Mouse (Mus musculus) retina, embryonic 14.5 days (tissue): ENCODE measurements around the gene Hist1h2bb.
A peak's percentile ranks its signal among the peaks of the same experiment; 100 is the strongest.

ENCODE experiments used
- DNase-seq: peaks from one replicate; pipeline ENCODE4 v3.0.0-alpha.2; 2015; ENCODE audit warnings: low spot score

Gene Hist1h2bb

DNA sequence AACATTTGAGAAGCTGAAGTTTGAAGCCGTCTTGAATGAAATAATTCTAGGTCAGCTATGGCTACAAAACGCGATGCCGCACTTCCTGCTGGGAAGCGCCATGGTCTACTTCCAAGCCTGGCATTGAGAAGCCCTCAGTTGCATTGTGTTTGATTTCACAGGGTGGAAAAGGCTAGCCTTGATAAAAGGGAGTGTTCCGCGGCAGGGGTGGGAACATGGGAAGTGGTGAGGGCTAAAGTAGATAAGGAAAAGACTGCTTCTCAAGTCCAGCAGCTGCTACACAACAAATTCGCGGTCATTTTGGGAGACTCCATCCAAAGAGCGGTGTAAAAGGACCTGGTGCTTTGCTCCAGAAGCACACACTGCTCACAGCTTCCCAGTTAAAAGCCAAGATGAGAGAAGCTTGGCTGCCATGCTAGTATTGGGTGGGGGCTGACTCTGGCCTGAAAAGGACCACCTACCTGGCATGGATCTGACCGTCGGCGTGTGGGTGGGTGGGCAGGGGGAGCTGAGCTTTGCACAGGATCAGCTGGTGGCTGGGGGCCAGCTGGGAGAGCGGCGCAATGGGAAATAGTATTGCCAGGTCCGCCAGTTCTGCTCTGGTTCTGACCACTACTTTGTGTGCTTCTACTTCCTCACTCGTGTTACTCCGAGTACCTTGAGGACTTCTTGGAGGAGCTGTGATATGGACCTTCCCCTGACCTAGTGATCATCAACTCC lies 17.9 kb upstream of the Hist1h2bb start:
- DNase-seq: no peak

DNA sequence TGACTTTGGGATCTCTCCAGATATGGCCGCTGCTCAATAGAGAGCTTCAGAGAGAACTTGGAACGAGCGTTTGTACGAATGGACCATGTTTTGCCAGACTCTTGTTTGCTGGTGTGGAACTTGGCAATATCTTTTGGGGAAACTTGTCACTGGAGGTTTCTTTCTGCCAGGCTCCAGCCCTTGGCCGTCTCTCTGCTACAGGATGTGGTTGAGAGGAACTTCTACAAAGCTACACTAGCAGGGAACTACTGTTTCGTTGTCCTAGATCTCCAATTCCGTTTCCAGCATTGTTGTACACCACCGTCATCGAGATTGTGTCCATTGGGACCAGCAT lies 17.4 kb upstream of the Hist1h2bb start:
- DNase-seq: no peak

DNA sequence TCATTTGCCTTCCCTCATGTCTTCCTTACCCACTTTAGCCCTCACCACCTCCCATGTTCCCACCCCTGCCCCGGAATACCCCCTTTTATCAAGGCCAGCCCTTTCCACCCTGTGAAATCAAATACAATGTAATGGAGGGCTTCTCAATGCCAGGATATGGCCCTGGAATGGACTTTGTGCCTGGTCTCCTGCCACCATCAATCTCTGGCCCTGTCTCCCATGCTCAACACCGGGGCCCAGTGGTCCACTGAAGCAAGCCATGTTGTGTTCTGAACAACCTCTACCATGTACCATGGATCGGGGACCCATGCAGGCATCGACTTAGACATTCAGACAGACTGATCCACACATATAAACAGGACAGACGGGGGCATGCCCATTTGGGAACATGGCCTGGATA lies 16.8 kb upstream of the Hist1h2bb start:
- no peak for DNase-seq

DNA sequence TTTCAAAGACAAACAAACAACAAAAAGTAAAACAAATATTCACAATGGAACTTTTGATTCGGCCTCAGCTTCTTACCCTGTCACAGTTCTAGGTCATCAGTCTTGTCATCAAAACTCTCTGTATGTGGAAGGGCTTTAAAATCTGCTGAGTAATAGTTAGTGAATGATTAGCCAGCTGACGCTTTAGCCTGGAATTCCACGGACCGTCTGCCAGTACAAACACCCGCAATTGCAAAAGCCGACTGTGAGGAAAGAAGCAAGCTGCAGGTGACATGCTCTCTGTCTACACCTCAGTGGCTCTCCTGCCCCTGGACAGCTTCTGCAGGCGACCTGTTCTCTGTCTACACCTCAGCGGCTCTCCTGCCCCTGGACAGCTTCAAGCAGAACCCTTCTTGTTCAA lies 16.1 kb upstream of the Hist1h2bb start:
- peak; percentile 6 for DNase-seq

- peak; percentile 80 for DNase-seq
Measured at GRCm38 (mm10) chr13:23732156-23732804, 14.3 kb upstream of the Hist1h2bb start.

- peak; percentile 9 for DNase-seq
Measured at GRCm38 (mm10) chr13:23737091-23737490, 9.4 kb upstream of the Hist1h2bb start.

DNA sequence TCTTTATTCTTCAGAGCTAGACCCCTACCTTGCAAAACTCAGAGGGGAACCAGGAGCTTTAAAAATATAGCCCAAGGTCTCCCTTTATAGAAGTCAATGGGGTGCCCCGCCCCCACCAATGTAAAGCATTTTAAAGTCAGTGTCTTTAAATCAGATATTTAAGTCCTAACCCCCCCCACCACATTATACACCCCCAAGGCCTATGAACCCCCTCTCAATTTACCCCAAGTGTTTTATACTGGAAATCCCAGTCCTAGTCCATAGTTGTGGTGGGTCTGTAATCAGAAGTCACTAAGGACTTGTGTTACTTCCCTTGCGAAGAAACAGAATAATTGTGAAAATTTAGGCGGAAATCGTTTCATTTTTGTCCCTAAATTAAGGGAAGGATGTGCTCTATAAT lies 8.5 kb upstream of the Hist1h2bb start:
- DNase-seq: peak; percentile 36

DNA sequence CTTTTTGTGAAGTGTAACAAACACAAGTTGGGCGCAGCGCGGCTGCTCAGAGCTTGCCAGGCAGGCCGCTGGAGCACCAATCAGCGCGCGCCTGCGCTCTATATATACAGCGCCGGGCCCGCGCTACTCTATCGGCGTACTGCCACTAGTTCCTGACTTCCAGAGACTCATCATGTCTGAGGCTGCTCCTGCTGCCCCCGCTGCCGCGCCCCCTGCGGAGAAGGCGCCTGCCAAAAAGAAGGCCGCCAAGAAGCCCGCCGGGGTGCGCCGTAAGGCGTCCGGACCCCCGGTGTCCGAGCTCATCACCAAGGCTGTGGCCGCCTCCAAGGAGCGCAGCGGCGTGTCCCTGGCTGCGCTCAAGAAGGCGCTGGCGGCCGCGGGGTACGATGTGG lies 7.9 kb upstream of the Hist1h2bb start, which contains the start of gene Hist1h1c:
Hist1h1c (plus strand) TSS at position 132 of the 392 bp plus-strand sequence.
- DNase-seq: peak; percentile 95

- DNase-seq: peak; percentile 87
Measured at GRCm38 (mm10) chr13:23739069-23739921, 7.2 kb upstream of the Hist1h2bb start.

- no peak for DNase-seq
Measured at GRCm38 (mm10) chr13:23739922-23740252, 6.6 kb upstream of the Hist1h2bb start.

GRCm38 (mm10) chr13:23740256-23740840 lies 6.2 kb upstream of the Hist1h2bb start:
- no peak for DNase-seq

DNA sequence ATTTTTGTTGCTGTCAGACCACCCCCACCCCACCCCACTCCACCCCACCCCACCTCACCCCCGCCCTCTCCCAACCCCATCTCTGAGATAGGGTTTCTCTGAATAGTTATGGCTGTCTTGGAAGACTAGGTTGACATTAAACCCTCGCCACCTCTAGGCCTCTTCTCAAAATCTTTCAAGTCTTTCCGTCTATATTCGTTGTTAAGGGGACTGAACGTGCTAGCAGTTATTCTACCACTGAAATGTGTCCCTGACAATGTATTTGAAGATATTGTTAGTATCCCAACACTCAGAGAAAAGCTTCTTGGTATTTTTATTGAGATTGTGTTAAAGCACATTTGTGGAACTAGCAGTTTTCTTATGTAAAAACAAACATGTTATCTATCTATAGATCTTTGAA lies 5.6 kb upstream of the Hist1h2bb start:
- DNase-seq: no peak

GRCm38 (mm10) chr13:23742007-23742406 lies 4.5 kb upstream of the Hist1h2bb start:
- DNase-seq: no peak

GRCm38 (mm10) chr13:23743215-23743614 lies 3.3 kb upstream of the Hist1h2bb start:
- DNase-seq: no peak

DNA sequence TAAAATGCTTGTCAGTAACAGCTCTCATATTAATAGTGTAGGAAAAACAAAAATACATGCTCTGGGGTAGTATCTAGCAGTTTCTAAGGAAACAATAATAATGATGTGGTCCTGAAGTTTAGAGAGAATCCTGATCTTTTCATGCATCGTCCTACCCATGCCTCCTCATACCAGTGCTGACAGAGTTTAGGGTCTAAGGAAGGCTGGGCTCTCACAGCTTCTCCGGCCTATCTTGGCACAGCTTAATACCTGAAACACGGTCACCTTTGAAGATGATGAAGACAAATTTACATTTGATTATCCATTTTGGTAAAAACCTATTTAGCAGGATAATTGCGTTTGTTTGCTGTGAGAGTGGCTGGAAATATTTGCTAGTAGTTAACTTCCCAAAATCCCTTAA lies 2.6 kb upstream of the Hist1h2bb start:
- DNase-seq: no peak

- DNase-seq: no peak
Measured at GRCm38 (mm10) chr13:23744421-23745380, 1.8 kb upstream of the Hist1h2bb start.

- DNase-seq: peak; percentile 94
Measured at GRCm38 (mm10) chr13:23745381-23746161, 963 bp upstream of the Hist1h2bb start, which contains the start of gene Hist1h3c. Gene Hist1h3c, minus strand, starts transcription at chr13:23745602.

GRCm38 (mm10) chr13:23747081-23747891 lies 752 bp downstream of the Hist1h2bb start:
- DNase-seq: no peak

DNA sequence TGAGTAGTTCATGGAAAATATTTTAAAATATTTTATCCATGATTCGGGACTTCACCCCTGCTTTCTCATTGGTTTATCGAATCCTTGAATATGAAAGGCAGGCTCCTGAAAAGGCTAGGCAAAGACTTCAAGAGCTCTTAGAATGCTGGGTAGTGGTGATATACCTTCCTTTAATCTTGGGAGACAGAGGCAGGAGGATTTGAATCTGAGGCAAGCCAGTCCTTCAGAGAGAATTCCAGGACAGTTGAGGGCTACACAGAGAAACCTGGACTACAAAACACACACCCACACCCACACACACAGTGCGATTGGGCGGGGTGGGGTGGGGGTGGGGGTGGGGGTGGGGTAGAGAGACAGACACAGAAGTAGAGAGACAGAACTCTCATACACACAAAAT lies 1.4 kb downstream of the Hist1h2bb start:
- no peak for DNase-seq
